Mouse (Mus musculus) heart, postnatal 0 days (tissue): Measurements from ENCODE around the gene D17Wsu92e. TPM values are rescaled to one million over a fixed set of nuclear protein-coding genes. Genes with fewer than 3 reads are reported as not detected.

Source experiments
- ATAC-seq: fragments of 200-750 bp; cut with Nextera tagmentation; 2 replicates; pipeline ENCODE4 v1.8.0; 2017; ENCODE audit warnings: low read depth, moderate number of reproducible peaks, moderate library complexity; ENCODE audit not compliant: insufficient read depth
- DNase-seq: peaks from one replicate; pipeline ENCODE4 v3.0.0-alpha.2; 2016; ENCODE audit warnings: low spot score
- H3K27ac ChIP-seq: fragments of 300-500 bp; sonication (generic); 2 replicates; pipeline ENCODE4 v1.5.1; 2014; ENCODE audit warnings: low read depth, mild to moderate bottlenecking
- H3K27me3 ChIP-seq: fragments of 300-500 bp; sonication (generic); 2 replicates; pipeline ENCODE4 v1.6.1; 2014; ENCODE audit warnings: low read length, mixed read lengths; ENCODE audit not compliant: control insufficient read depth, insufficient read depth
- H3K36me3 ChIP-seq: fragments of 300-500 bp; sonication (generic); replicated peaks from 2 replicates; pipeline ENCODE4 v1.6.1; 2014; ENCODE audit warnings: low read length, mixed read lengths; ENCODE audit not compliant: control insufficient read depth, insufficient read depth
- H3K4me1 ChIP-seq: fragments of 300-500 bp; sonication (generic); 2 replicates; pipeline ENCODE4 v1.6.1; 2014; ENCODE audit warnings: antibody characterized with exemption; ENCODE audit not compliant: control insufficient read depth, insufficient read depth
- H3K4me2 ChIP-seq: fragments of 300-500 bp; sonication (generic); 2 replicates; pipeline ENCODE4 v1.6.1; 2014; ENCODE audit warnings: low read depth, mild to moderate bottlenecking, low read length, moderate library complexity
- H3K4me3 ChIP-seq: fragments of 300-500 bp; sonication (generic); 2 replicates; pipeline ENCODE4 v1.5.1; 2014; ENCODE audit warnings: low read depth, low read length
- H3K9ac ChIP-seq: fragments of 300-500 bp; sonication (generic); replicated peaks from 2 replicates; pipeline ENCODE4 v1.6.1; 2014; ENCODE audit warnings: low read depth, low read length, mixed read lengths
- H3K9me3 ChIP-seq: fragments of 300-500 bp; sonication (generic); replicated peaks from 2 replicates; pipeline ENCODE4 v1.6.1; 2016; ENCODE audit warnings: low read length; ENCODE audit not compliant: control insufficient read depth
- CTCF ChIP-seq: IDR thresholded peaks from 2 replicates; pipeline ENCODE4 v1.5.1; 2016; ENCODE audit warnings: antibody characterized with exemption, control low read depth, low read depth
- EP300 ChIP-seq: IDR thresholded peaks from 2 replicates; pipeline ENCODE4 v1.6.1; 2016; ENCODE audit warnings: antibody characterized with exemption, low read depth
- WGBS: fragments of 180-500 bp; shearing (Covaris S2); extraction: QIAGEN DNeasy Blood & Tissue Kit; methylation state at CpG from one replicate; pipeline ENCODE4 v1.1.7; 2014; 5-methylcytosine and 5-hydroxymethylcytosine counted together
- polyA plus RNA-seq: library from polyadenylated mRNA; unstranded; fragments of >200 nt; fragmentation: Nextera tagmentation; extraction: Ambion mirVana; gene quantifications from 2 replicates; pipeline ENCODE4 v1.2.1, GENCODE M21; 2015
- total RNA-seq: library from RNA; depleted of rRNA; stranded (reverse); fragments of >200 nt; gene quantifications from 2 replicates; pipeline ENCODE4 v1.2.3, GENCODE M21; 2014; ENCODE audit warnings: low replicate concordance

Gene D17Wsu92e
- total and polyA plus RNA-seq, 2 experiments from 2014 or later, result 15.0 to 80.6 TPM

- Histone ChIP-seq H3K4me2 (no peak overlapping the region), H3K9ac (no peak overlapping the region), H3K4me1 (peaks cover 14% of the 10 kb centered on the region; the same call in 1 of the 2 replicates), H3K9me3 (no peaks in the 10 kb centered on the region), H3K27ac (no peak overlapping the region), H3K4me3 (no peak overlapping the region), H3K36me3 (no peaks in the 10 kb centered on the region), H3K27me3 (no peaks in the 10 kb centered on the region)
- TF ChIP-seq EP300 (no peak), CTCF (no peak)
- DNase-seq (no peak), ATAC-seq (no peak)
- 71% methylated on average over 1 of the region's 1 CpGs for WGBS
Measured at GRCm38 (mm10) chr17:27824941-27825340, 4.5 kb upstream of the D17Wsu92e start.

- TF ChIP-seq CTCF, result no peak
- no peak for TF ChIP-seq EP300
- Histone ChIP-seq H3K27me3 (no peaks in the 10 kb centered on the region), H3K9me3 (no peaks in the 10 kb centered on the region), H3K9ac (no peak overlapping the region), H3K4me2 (no peak overlapping the region), H3K4me3 (no peak overlapping the region), H3K27ac (no peak overlapping the region), H3K4me1 (peaks cover 26% of the 10 kb centered on the region), H3K36me3 (no peaks in the 10 kb centered on the region)
- 75% methylated on average over 9 of the region's 9 CpGs for WGBS
- DNase-seq (no peak), ATAC-seq (no peak)
Measured at GRCm38 (mm10) chr17:27823142-27823905, 2.9 kb upstream of the D17Wsu92e start.

- 52% methylated on average over 9 of the region's 9 CpGs for WGBS
- H3K4me3 ChIP-seq, result peak overlapping the region; percentile 95; the same call in 1 of the 2 replicates
- TF ChIP-seq CTCF (no peak), EP300 (no peak)
Measured at GRCm38 (mm10) chr17:27821407-27822338, 1.2 kb upstream of the D17Wsu92e start.

GRCm38 (mm10) chr17:27819971-27820567 lies 379 bp downstream of the D17Wsu92e start:
- Histone ChIP-seq H3K4me1 (peaks cover 23% of the 10 kb centered on the region), H3K36me3 (no peaks in the 10 kb centered on the region), H3K9ac (peak overlapping the region; percentile 95), H3K27me3 (no peaks in the 10 kb centered on the region), H3K4me3 (peak overlapping the region; percentile 95), H3K27ac (peak overlapping the region; percentile 93), H3K4me2 (peak overlapping the region; percentile 95), H3K9me3 (no peaks in the 10 kb centered on the region)
- TF ChIP-seq EP300, result no peak
- no peak for TF ChIP-seq CTCF
- WGBS, result 0% methylated on average over 45 of the region's 62 CpGs
- ATAC-seq, result peak; percentile 3
- peak; percentile 42 for DNase-seq

More at GRCm38 (mm10) chr17:27821407-27822338, 1.2 kb upstream of the D17Wsu92e start:
- DNase-seq (no peak), ATAC-seq (no peak)
- Histone ChIP-seq H3K36me3 (no peaks in the 10 kb centered on the region), H3K27ac (peak overlapping the region; percentile 91), H3K9ac (peak overlapping the region; percentile 95), H3K27me3 (no peaks in the 10 kb centered on the region), H3K4me2 (peak overlapping the region; percentile 95), H3K9me3 (no peaks in the 10 kb centered on the region), H3K4me1 (peaks cover 28% of the 10 kb centered on the region)

GRCm38 (mm10) chr17:27819521-27819970 lies 902 bp downstream of the D17Wsu92e start:
- ATAC-seq (no peak), DNase-seq (peak; percentile 13)
- no peaks in the 10 kb centered on the region for H3K36me3 ChIP-seq
- peaks cover 23% of the 10 kb centered on the region for H3K4me1 ChIP-seq
- H3K27me3 ChIP-seq, result no peaks in the 10 kb centered on the region
- peak overlapping the region; percentile 95 for H3K9ac ChIP-seq
- under 1% methylated on average over 20 of the region's 20 CpGs for WGBS
- H3K4me2 ChIP-seq, result peak overlapping the region; percentile 95
- no peaks in the 10 kb centered on the region for H3K9me3 ChIP-seq
- H3K27ac ChIP-seq, result peak overlapping the region; percentile 93
- H3K4me3 ChIP-seq, result peak overlapping the region; percentile 95
- TF ChIP-seq EP300, result no peak
- no peak for TF ChIP-seq CTCF
